Mouse (Mus musculus): ENCODE results near the gene Slit3.

Slit3 gene

DNA sequence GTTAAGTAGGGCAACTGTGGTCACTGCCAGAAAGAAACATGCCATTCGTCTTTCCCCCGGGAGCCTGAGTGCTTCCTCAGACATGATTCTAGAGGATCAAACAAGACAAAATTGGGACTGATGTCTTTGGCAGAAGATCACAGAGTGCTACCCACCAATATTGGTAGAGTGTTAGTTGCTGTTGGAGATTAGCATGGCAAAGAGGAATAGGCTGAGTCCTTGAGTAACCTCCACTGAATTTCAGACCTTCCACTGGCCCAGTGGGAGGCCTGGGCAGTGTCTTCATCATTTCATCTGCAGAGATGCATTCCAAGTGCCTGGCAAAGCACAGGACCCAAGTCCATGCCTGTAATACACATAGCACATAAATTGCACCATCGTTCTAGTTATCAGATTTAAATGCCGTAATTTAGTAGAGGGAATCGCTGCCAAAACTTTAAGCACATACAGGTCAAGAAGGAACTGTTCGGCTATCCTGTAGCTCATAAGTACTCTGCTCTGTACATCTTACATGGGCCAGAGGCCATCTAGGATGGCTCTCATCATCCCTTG, 77.6 kb downstream of the Slit3 start:
- DNase-seq (ENCODE audit: low spot score) = no peak

DNA sequence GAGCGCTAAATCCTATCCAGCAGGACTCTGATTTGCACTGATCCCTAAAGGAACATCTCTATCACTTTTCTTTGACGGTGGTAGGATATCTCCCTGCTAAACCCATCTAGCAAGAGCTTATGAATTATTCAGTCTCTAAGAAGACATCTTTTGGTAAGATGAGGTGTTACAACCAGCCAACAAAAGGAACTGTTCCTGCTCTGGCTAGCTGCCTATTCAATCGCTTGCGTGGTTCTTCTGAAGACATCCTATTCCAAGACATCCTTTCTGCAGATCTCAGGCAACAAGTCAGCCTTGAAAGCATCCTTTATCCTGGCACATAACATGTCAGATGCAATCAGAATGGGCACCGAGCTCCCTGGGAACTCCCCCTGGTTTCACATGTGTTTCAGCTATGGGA, 81.3 kb downstream of the Slit3 start:
- DNase-seq (ENCODE audit: low spot score) = no peak

DNA sequence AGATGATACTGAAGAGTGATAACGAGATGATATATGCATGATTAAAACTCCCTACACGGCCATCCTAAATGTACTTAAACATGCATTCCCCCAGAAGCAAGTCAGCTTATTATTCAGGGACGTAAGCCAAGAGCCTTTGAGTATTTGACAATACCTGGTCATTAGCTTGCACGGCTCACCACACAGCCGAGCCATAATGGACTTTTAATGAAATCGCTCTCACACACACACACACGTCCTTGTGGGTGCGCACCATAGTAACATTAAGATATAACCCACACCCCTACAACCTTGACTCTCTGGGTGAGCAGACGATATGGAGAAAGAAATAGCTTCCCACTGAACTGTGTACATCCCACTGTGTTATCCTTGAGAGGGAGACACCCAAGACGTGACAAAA, 82.6 kb downstream of the Slit3 start:
- no peak for DNase-seq (ENCODE audit: low spot score)

DNA sequence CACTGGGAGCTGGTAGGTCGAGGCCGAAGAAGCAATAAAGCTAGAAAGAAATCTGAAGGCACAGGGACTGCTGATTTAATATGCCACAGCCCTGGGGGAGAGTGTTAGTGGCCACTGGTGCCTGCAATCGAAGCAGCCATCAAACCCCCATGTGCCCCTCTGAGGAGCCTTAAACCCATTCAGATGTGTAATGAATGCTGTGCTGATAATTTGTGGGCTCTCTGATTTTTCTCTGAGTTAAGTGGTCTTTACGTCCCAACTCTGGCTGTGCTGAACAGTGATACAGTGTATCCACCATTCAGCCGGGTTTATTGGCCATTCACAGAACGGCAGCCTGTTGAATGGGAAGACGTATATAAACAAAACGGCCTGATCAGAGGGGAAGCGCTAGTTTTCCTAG, 83.1 kb downstream of the Slit3 start:
- no peak for DNase-seq (ENCODE audit: low spot score)

DNA sequence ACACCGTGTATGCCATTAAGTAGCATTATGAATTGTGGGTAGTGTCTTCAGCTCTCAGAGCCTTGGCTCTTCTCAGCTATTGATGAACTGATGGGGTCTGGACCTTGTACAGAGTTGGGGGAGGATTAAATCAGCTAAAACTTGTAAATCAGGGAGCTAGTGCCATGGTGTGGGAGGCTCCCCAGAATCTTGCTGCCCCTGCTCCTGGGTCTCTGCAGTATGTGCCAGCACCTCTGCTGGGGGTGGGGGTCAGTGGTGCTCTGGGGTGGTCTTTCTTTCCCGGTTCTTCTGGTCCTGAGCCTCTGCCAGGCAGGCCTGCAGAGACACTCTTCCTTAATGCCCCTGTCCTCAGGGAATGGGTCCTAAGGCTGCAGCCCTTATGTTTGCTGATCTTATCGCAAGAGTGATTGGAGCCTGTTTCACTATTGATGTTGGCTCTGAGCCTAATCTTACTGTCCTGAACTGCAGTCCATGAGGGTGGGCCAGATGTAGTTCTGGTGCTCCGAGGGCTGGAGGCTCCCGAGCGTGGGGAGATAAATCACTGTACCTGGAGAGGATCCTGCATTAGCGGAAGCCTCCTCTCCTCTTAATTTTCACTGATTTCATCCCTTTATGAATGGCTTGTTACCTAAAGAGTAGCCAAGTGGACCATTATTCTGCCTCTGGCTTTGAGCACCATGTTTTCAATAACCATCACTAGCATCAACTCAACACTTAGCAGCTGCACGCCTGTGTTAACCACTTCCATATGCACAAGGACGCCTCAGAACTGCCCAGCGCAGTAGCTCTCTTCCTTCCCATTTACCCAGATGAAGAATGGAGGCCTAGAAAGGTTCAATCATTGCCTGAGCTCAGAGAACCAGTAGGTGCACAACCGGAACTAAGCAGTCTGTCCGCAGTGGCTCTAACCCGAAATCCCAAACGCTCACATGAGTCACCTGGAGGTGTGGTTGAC, 90.0 kb downstream of the Slit3 start:
- no peak for DNase-seq (ENCODE audit: low spot score)

DNA sequence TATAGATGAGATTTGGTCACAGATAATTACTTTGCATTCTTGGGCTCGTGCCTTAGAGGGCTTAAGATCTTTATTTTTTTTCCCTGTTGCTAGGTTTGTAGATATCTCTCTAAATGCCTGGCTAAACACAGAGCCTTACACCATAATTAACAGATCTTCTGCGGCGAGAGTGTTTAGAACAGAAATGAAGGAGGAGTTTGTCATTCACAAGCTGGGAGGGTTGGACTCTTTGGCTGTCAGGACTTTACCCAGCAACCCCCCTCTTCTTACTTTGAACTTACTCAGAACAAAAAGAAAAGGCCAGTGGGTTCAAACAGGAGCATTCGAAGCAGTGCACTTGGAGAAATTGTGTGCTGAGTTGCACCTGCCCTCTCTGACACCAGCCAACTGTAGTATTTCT, 103.0 kb downstream of the Slit3 start:
- DNase-seq (ENCODE audit: low spot score) = no peak

DNA sequence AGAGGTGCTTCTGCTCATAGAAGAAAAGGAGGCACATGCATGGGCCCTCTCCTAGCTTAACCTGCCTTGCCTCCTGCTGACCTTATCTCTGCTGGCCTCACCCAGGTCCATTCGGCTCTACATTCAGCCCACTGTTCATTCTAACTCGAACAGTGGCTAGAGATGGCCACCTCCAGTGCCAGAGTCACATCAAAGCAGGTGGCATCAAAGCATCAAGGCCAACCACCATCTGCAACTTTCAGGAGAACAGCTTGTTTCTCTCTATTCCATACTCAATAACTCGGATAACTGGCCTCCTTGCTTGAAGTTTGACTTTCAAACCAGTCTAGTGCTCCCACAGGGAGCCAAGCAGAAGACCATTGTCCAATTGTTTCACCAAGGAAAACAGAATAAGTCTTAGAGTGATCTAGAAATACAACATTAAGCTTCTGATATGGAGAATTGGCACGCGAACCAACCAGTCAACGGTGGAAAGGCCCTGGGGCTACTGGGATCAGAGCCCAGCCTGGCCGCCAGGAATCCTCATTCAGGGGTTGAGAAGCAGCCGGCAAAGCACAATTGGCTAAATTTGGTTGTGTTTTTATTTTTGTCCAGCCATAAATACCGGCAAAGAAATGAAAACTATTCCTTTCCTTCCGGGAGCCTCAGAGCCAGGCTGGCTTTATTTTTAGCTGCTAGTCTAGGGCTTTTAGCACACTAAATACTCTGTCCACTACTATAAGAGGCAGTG, 110.5 kb downstream of the Slit3 start:
- no peak for DNase-seq (ENCODE audit: low spot score)

DNA sequence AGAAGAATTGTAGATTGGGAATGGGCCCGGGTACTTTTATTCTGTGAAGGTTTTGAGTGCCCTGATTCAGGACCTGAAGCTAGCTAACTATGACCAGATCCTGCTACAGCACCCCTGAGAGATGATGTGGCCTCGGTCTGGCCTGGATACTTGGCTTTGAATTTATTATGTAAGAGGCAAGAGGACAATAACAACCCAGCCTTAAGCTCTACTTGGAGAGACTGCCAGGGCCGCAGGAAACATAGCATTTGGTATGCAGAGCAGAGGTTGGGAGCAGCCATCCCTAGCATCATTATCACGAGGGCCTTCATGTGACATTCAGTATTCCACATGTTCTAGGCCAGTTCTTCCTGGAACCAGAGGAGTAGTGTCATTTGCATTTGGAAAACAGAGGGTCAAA, 111.3 kb downstream of the Slit3 start:
- DNase-seq (ENCODE audit: low spot score) = no peak

DNA sequence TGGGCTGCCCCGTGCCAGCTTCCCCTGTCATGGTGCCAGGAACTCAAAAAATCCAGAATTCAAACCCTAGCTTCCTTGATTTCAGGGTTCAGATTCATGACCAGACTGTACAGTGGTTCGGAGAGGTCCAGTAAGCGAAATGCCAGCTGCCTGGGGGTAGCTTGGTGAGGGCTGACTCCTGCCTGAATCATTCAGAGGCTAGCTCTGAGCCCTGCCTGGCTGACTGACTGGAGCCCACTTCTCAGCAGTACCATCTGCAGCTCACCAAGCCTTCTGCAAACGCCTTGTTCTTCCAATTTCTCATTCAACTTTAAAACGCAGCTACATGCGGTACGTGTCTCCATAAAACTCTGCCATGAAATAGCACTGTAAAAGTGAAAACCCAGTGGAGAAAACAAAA, 120.4 kb downstream of the Slit3 start:
- no peak for DNase-seq (ENCODE audit: low spot score)

DNA sequence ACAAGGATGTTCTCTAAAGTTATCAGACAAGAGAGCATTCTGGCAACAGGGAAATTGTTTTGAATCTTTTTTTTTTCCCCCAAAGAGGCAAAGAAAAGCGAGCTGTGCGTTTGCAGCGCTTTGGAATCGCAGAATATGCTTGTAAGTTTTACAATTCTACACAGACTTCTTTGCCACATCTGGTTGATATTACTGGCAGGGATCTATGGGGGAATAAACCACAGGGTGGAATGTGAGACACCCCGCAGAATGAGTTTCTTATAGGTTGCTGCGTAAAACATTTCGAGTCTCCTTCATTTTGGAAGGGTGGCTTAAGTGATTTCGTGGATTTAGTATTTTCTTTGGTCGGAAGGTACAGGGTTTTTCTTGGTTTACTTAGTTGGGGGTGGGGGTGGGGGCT, 122.6 kb downstream of the Slit3 start:
- DNase-seq (ENCODE audit: low spot score) = no peak

DNA sequence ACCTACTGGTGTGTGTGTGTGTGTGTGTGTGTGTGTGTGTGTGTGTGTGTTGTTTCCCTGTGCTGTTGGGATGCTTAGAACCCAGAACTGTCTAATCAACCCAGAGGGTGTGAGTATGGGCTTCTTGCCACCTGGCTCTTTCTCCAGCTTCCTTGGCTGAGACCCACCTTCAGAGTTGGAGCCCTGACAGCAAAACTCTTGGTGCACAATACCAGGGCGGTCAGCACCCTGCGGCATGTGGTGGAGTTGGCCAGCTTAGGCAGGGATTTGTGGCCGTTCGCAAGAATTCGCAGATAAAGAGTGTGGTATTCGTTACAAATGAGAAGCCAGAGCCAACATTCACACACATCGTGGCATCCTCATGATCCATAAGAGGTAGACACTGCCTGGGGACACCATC, 123.5 kb downstream of the Slit3 start:
- DNase-seq (ENCODE audit: low spot score) = no peak

DNA sequence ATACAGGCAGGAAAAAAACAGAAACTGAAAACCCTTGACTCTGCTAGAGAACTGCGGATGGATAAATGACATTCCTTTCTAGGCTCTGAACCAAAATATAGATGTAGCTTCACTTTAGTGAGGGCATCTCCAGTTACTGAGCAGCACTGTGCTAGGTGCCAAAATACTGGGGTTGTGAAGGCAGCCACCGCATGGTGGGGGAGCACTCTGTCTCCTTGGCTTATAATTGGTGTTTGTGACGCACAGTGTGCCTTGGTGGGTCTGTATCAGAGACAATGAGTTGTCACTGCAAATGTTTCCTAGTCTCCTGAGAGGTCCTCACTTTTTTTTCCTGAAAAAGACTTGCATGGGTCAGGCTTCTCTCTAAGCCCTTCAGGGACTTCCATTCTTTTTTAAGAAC, 125.6 kb downstream of the Slit3 start:
- no peak for DNase-seq (ENCODE audit: low spot score)

DNA sequence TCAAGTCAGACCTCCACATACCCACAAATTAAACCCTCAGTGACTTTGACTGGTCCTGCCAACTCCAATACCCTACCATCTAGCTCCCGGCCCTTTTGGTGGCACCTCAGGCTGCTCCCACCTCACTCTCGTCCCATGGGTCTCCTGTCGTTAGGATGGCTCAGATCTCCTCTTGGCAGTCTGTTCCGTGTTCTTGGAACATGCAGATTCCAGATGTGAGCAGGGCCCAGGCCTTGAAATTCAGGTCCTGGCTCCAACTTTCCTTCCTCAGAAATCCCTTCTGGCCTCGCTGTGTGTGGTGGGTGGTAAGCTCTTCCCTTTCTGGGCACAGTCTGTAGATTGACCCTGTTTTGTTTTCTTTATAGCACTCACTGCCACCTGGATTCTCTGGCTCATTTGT, 127.1 kb downstream of the Slit3 start:
- no peak for DNase-seq (ENCODE audit: low spot score)

DNA sequence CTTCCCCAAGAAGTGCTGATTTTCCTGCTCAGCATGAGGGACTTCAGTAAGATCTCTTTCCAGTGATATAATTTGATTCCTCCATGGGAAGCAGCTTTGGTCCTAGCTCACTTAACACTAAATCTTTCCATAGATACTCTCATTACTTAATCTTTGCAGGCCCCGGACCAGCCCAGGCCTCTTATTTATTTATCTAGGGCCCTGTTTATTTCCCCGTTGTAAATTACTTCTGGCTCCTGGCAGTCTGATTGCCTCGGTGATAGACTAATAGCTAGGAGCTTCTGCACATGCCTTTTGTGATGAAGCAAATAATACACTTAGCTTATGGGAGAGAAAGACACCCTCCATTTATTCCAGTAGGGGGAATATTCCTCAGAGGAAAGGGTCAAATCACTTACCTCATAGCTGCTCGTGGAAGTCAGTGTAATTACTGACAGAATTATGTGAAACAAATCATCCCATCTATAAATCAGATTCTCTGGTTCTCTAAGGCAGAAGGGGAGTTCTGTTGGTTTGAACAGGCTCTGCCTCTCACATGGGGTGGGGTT, 129.9 kb downstream of the Slit3 start:
- no peak for DNase-seq (ENCODE audit: low spot score)

DNA sequence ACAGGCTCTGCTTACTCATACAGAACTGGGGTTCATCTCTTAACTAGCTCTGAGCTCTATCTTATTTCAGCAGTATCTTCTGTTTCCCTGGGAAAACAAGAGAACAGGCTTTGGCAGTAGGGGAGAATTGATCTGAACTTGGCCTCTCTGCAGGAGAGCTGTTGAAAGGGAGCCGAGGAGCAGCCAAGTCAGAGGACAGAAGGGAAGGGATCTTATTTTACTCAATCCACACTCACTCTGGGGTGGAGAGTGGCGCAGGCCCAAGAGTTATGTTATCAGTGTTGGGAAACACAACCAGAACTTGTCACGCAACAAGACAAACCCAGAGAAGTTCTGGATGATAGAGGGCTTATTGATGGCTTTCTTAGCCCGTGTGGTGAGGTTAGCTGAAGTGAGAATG, 130.9 kb downstream of the Slit3 start:
- no peak for DNase-seq (ENCODE audit: low spot score)

DNA sequence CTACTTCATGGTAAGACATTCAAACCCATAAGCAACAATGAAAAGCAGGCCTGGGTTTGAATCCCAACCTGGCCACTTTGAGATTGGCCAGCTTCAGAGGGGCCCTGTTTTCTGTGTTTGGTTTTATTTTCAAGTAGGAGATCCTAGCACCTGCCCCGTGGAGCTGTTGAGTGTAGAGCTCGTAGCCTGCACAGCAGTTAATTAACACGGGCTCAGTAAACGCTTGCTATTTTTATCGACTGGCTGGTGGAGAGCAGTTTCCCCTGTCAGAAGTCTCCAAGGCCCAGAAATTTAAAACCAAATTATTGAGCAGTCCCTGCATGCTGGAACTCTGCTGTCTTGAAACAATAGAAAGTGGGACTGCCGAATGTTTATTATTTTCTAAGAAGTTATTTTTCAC, 136.3 kb downstream of the Slit3 start:
- no peak for DNase-seq (ENCODE audit: low spot score)

DNA sequence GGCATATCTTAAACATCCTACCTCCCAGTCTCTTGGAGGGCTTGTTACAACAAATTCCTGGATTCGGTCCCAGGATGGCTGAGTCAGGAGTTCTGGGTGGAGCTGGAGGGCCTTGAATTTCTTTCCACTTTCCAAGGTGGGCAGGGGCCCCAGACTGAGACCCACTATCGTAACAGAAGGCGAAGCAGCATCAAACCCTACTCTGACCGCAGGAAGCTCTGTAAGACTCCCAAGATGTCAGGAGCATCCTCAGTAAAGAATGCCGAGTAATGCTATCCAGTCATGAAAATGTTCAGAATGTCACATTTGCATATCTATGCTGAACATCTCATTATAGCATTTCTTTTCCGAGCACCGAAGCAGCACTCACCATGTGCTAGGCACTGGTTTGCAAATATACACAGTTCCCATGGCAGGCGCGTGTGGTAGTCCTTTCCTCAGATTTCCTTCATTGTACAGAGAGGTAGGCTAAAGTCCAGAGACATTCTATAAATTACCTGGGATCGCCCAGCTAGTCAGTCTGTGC, 140.6 kb downstream of the Slit3 start:
- DNase-seq (ENCODE audit: low spot score) = no peak

DNA sequence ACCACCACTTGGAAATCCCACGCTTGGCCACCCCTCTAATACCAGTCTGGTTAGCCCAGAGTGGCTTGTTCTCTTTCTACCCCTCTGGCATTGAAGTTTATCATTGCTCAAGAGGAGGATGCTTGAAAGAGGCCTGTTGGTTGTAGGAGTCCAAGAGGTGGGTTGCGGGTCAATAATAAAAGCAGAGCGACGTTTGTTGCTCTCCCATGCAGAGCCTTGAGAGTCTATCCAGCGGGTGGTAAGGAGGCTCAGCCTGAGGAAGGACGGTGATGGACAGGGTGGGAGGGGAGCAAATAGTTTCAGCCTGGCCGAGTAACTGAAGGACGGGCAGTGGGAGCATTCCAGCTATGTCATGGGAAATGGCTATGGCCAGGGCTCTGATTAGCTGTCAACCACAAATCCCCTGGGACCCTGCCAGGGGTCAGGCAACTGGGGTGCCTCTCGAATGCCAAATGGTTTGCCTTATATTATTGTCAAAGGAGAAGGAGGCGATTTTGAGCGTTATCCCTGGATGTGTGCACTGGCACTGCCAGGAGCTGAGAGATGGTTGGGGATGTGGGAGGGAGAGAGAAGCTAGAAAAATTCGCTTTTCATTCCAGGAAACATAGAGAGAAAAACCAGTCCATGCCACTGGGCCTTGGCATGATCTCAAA, 141.4 kb downstream of the Slit3 start:
- DNase-seq (ENCODE audit: low spot score) = no peak

DNA sequence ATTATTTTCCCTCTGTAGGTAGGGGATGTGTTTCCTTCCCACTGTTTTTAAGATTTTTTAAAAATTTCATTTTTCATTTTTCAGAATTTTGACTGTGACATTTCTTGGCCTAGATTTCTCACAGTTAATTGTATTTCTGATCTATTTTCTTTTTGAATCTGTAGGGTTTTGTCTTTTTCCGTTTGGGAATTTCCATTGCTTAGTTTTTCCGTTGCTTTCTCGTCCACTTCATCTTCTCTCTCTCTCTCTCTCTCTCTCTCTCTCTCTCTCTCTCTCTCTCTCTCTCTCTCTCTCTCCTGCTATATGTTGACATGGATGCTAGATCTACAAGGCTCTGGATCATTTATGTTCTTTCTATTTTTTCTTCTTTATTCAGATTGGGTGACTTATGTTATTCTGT, 143.7 kb downstream of the Slit3 start:
- DNase-seq (ENCODE audit: low spot score) = no peak

DNA sequence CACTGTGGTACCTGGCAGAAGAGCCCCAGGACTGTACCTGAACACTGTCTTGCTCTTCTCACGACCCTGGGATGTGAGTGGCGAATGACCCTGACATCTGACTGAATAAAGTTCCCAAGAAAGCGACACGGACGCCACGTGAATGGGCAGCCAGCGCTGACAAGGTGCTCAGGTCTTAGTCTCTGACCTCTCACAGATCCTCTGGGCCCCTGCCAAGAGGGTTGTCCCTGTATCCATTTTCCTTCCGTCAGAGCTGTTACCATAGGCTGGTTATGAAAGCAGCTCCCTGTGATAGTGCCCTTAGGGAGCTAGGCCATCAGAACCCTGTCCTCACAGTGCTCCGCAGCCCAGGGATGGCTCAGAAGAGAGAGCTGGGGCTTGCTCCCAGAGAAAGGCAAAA, 149.4 kb downstream of the Slit3 start:
- DNase-seq (ENCODE audit: low spot score) = no peak

DNA sequence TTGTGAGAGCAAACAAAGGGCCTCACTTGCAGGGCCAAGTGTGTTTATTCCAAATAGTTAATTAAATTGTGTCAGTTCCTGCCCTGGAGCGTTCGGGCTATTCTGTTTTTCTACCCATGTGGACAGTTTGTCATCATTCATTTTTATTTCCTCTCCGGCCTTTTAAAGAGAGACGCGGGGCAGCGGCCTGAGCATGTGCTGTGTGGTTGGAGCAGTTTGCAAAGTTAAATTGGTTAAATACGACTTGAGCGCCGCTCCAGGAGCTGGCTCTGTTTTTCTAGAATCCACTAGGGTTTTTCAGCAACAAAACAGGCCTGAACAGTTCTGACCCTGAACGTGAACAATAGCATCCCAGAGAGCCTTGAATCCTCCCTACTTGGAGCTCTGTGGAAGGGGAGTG, 152.4 kb downstream of the Slit3 start:
- no peak for DNase-seq (ENCODE audit: low spot score)

DNA sequence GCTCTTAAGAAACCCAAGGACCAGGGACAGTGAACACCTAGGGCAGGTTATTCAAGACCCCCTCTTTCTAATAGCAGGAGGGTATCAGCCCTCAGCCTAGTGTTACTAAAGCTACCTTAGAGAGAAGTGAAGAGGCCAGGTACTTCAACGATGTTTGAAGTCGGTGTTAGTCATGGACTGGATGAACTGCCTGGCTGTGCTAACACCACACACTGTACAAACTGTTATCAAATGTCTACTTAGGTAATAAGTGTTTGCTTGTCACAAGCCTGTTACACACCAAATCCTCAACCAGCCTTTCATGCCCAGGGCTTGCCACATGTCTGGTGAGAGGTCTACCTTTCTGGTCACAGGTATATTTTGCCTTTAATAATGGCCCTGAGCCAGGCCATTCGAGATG, 153.0 kb downstream of the Slit3 start:
- DNase-seq (ENCODE audit: low spot score) = no peak

Data from c-Kit-positive CD71-positive TER-119-positive erythroid progenitor cells, embryonic 14.5 days (primary cell).